8 mouse cellular contexts compared by ENCODE assay signal in genomic region chr3:97767041-97767770, GRCm38 (mm10).
DNase-seq lines count a peak whose midpoint lies in the region; ATAC-seq and TF ChIP-seq lines count a peak whose summit lies in the region.

No protein-coding gene starts in this region.

- peak overlapping the region; percentile 80 for H3K4me2 ChIP-seq in forebrain, embryonic 14.5 days (ENCODE audit: low read length)
- peak overlapping the region; percentile 95 for H3K4me2 ChIP-seq in kidney, embryonic 14.5 days (replicated peaks; ENCODE audit: low read depth, low read length)

- TF ChIP-seq POLR2A in liver, adult 2 months (IDR thresholded peaks at IDR 0.05; ENCODE audit: extremely low read depth, insufficient read depth, low read length), result no peak

- peaks cover 9% of the 10 kb centered on the region; the same call in 1 of the 2 replicates for H3K79me2 ChIP-seq in liver, adult 2 months (ENCODE audit: control insufficient read depth, insufficient read depth, low read length)

- peaks cover 9% of the 10 kb centered on the region for H3K4me1 ChIP-seq in liver, adult 2 months (ENCODE audit: control insufficient read depth, insufficient read depth, low read length)
- peaks cover 26% of the 10 kb centered on the region for H3K4me1 ChIP-seq in forebrain, embryonic 14.5 days (ENCODE audit: control insufficient read depth, insufficient read depth, low read length)
- H3K4me1 ChIP-seq in kidney, embryonic 14.5 days (ENCODE audit: control insufficient read depth, insufficient read depth, low read length), result peaks cover 16% of the 10 kb centered on the region; the same call in 1 of the 2 replicates
- H3K4me1 ChIP-seq in midbrain, embryonic 10.5 days, result peaks cover 44% of the 10 kb centered on the region

- H3K4me3 ChIP-seq in liver, adult 2 months (ENCODE audit: insufficient read depth, low read depth, low read length), result peak overlapping the region; percentile 82
- H3K4me3 ChIP-seq in forebrain, embryonic 14.5 days (ENCODE audit: low read depth, low read length), result peak overlapping the region; percentile 78
- H3K4me3 ChIP-seq in kidney, embryonic 14.5 days (ENCODE audit: low read length), result peak overlapping the region; percentile 80
- peak overlapping the region; percentile 89 for H3K4me3 ChIP-seq in midbrain, embryonic 10.5 days

- no peaks in the 10 kb centered on the region for H3K9me3 ChIP-seq in forebrain, embryonic 14.5 days (replicated peaks; ENCODE audit: control insufficient read depth, low read length)
- no peaks in the 10 kb centered on the region for H3K9me3 ChIP-seq in kidney, embryonic 14.5 days (ENCODE audit: control insufficient read depth, low read length)
- no peaks in the 10 kb centered on the region for H3K9me3 ChIP-seq in midbrain, embryonic 10.5 days (replicated peaks)

- TF ChIP-seq CTCF in liver, adult 2 months (IDR thresholded peaks at IDR 0.05; ENCODE audit: low read depth, low read length), result no peak

- H3K27me3 ChIP-seq in liver, adult 2 months (ENCODE audit: control insufficient read depth, insufficient read depth, low read length), result no peaks in the 10 kb centered on the region
- H3K27me3 ChIP-seq in forebrain, embryonic 14.5 days (replicated peaks; ENCODE audit: control insufficient read depth, insufficient read depth, low read length), result no peaks in the 10 kb centered on the region
- H3K27me3 ChIP-seq in kidney, embryonic 14.5 days (ENCODE audit: control insufficient read depth, insufficient read depth, low read length), result no peaks in the 10 kb centered on the region
- H3K27me3 ChIP-seq in midbrain, embryonic 10.5 days (ENCODE audit: low read depth, poor library complexity, severe bottlenecking), result no peaks in the 10 kb centered on the region

- H3K27ac ChIP-seq in liver, adult 2 months (replicated peaks; ENCODE audit: insufficient read depth, low read depth, low read length), result peak overlapping the region; percentile 75
- H3K27ac ChIP-seq in forebrain, embryonic 14.5 days (ENCODE audit: low read depth, low read length), result peak overlapping the region; percentile 97
- peak overlapping the region; percentile 9 for H3K27ac ChIP-seq in kidney, embryonic 14.5 days (ENCODE audit: low read depth, low read length)
- peak overlapping the region; percentile 91 for H3K27ac ChIP-seq in midbrain, embryonic 10.5 days (replicated peaks)

- ATAC-seq in forebrain, embryonic 14.5 days, result no peak
- ATAC-seq in kidney, embryonic 14.5 days (ENCODE audit: low FRiP score, low TSS enrichment), result peak; percentile 89; the same call in 1 of the 2 replicates

- peak overlapping the region; percentile 75 for H3K9ac ChIP-seq in liver, adult 2 months (ENCODE audit: low read depth, low read length)
- H3K9ac ChIP-seq in forebrain, embryonic 14.5 days (ENCODE audit: low read length), result peak overlapping the region; percentile 81
- peak overlapping the region; percentile 72 for H3K9ac ChIP-seq in kidney, embryonic 14.5 days (ENCODE audit: low read depth, low read length)

- peaks cover 2% of the 10 kb centered on the region; the same call in 1 of the 2 replicates for H3K36me3 ChIP-seq in liver, adult 2 months (ENCODE audit: control insufficient read depth, insufficient read depth, low read length)
- H3K36me3 ChIP-seq in forebrain, embryonic 14.5 days (ENCODE audit: control insufficient read depth, insufficient read depth, low read length), result no peaks in the 10 kb centered on the region; the same call in 1 of the 2 replicates
- no peaks in the 10 kb centered on the region for H3K36me3 ChIP-seq in kidney, embryonic 14.5 days (ENCODE audit: control insufficient read depth, insufficient read depth, low read length)
- no peaks in the 10 kb centered on the region for H3K36me3 ChIP-seq in midbrain, embryonic 10.5 days

- 4% methylated on average over 40 of the region's 40 CpGs for WGBS in liver, adult 2 months
- WGBS in forebrain, embryonic 14.5 days, result 3% methylated on average over 40 of the region's 40 CpGs
- WGBS in kidney, embryonic 14.5 days, result 4% methylated on average over 40 of the region's 40 CpGs
- 6% methylated on average over 40 of the region's 40 CpGs for WGBS in midbrain, embryonic 10.5 days

- DNase-seq in liver, adult 2 months (ENCODE audit: extremely low read depth, low read depth, low spot score), result peak; percentile 68
- no peak for DNase-seq in liver
- peak; percentile 57 for DNase-seq in NIH3T3 (ENCODE audit: low read depth)
- DNase-seq in forebrain, embryonic 14.5 days (ENCODE audit: low spot score), result no peak
- DNase-seq in midbrain, embryonic 10.5 days (ENCODE audit: low spot score), result no peak
- peak; percentile 27 for DNase-seq in thymus, postnatal 0 days (ENCODE audit: low spot score)
- DNase-seq in c-Kit-positive CD71-positive TER-119-positive erythroid progenitor cells, embryonic 14.5 days (ENCODE audit: low spot score), result no peak

Comparison
In these comparisons a context has a peak if more than half of its experiments do, and no peak if none do; other contexts are left out.
1. DNase-seq: peak in liver, adult 2 months (single experiment), NIH3T3 (single experiment) and thymus, postnatal 0 days (single experiment); none in liver (single experiment), forebrain, embryonic 14.5 days (single experiment), midbrain, embryonic 10.5 days (single experiment) and c-Kit-positive CD71-positive TER-119-positive erythroid progenitor cells, embryonic 14.5 days (single experiment).
2. H3K27ac ChIP-seq: peak in every context shown above with its lines; median percentile 97 in forebrain, embryonic 14.5 days; 91 in midbrain, embryonic 10.5 days; 75 in liver, adult 2 months; 9 in kidney, embryonic 14.5 days.
3. Peak in every context shown above with its lines, with median percentiles within 50 percentile points of each other: H3K4me3 ChIP-seq and H3K9ac ChIP-seq.